Mouse (Mus musculus) myocyte (in vitro differentiated cells): ENCODE data around the gene Pold3.

Source experiments
- CEBPB ChIP-seq: IDR thresholded peaks from 2 replicates; pipeline ENCODE4 v1.6.1; 2011; ENCODE audit warnings: mild to moderate bottlenecking, moderate library complexity; ENCODE audit not compliant: poor library complexity, insufficient read depth, severe bottlenecking
- E2F4 ChIP-seq: IDR thresholded peaks from one replicate; pipeline ENCODE4 v1.6.1; 2011; ENCODE audit warnings: mild to moderate bottlenecking, control low read depth, moderate library complexity; ENCODE audit not compliant: insufficient read depth
- MAX ChIP-seq: IDR thresholded peaks from one replicate; pipeline ENCODE4 v1.6.1; 2011; ENCODE audit warnings: low read depth, mild to moderate bottlenecking, control low read depth
- MYOD1 ChIP-seq, 3 experiments: IDR thresholded peaks; one replicate each; pipeline ENCODE4 v1.6.1; 2011; ENCODE audit warnings: control low read depth in 2 of 3, low read depth in 2 of 3, mild to moderate bottlenecking in 2 of 3, moderate library complexity in 1 of 3; ENCODE audit not compliant: insufficient read length in 2 of 3, control insufficient read depth in 1 of 3
- POLR2A ChIP-seq: IDR thresholded peaks from one replicate; pipeline ENCODE4 v1.6.1; 2011; ENCODE audit warnings: low read depth, mild to moderate bottlenecking, control low read depth, moderate library complexity; ENCODE audit not compliant: insufficient read length
- TCF12 ChIP-seq: IDR thresholded peaks from one replicate; pipeline ENCODE4 v1.6.1; 2011; ENCODE audit warnings: mild to moderate bottlenecking, control low read depth; ENCODE audit not compliant: poor library complexity, insufficient read depth, severe bottlenecking
- USF1 ChIP-seq: IDR thresholded peaks from one replicate; pipeline ENCODE4 v1.6.1; 2011; ENCODE audit warnings: low read depth, mild to moderate bottlenecking, control low read depth, moderate library complexity

DNA sequence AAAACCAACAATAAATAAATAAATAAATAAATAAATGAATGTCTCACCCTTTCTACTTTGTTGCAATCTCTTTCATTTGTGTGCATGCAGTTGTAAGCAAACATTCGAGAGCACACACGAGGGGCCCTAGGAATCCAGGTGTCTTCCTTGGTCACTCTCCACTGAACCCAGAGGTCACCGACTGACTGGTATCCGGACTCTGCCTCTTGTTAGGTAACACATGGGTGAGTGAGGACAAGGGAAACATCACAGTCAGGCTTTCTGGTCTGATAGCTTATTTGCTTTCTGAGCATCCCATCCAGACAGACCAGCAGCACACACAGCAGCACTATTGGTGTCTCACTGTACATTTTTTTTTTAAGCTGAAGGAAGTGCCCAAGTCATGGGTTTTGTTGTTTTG is 44.3 kb downstream of the Pold3 start:
- TF ChIP-seq MYOD1 (IDR thresholded peaks at IDR 0.05; ENCODE audit: control insufficient read depth in 1 of 3, insufficient read length in 2 of 3, low read depth in 2 of 3) (no peak), E2F4 (no peak), POLR2A (no peak), TCF12 (no peak), MAX (no peak), CEBPB (no peak), USF1 (no peak)
